Mouse (Mus musculus) liver, embryonic 18 days (tissue): ENCODE results near the gene Bzw2. TPM values are rescaled to one million over a fixed set of nuclear protein-coding genes. Genes with fewer than 3 reads are reported as not detected.

Source experiments
- polyA plus RNA-seq: library from polyadenylated mRNA; depleted of rRNA; stranded (reverse); fragments of >200 nt; gene quantifications from 2 replicates; pipeline ENCODE4 v1.2.3, GENCODE M21; 2012; rRNA removed

The Bzw2 gene
- polyA plus RNA-seq = 18.4 and 19.6 TPM in 2 replicates

DNA sequence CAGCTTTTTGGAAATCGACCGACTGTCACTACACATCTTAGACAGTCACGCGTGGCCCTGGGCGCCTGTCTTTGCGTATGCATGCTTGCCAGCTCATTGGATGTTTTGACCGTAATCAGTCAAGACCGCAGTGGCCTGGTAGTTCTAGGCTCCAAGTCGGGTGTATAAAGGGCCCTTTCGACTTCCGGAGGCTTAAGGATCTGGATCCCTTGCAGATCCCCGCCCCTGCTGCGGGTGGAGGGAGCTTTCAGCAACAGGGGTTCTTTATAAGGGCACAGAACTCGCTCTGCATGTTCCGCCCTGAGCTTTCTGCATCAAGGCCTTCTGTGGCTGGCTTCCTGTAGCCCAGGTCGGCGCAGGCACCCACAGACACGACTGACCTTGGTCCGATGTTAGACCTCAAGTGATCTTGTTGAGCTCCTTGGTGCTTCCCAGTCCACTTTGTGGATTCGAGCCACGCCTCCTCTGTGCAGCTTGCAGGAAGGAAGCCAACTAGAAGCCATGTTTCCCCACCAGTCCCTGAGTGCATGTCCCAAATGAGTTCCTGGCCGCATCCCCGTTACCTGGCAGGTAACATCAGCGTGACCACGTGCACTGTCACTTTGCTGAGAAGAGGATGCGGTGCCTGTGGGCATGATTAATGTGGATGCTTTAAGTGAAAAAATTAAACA, at the start of gene Bzw2:
TSS of gene Bzw2 (minus strand) at position 443 of the 671 bp plus-strand sequence.

DNA sequence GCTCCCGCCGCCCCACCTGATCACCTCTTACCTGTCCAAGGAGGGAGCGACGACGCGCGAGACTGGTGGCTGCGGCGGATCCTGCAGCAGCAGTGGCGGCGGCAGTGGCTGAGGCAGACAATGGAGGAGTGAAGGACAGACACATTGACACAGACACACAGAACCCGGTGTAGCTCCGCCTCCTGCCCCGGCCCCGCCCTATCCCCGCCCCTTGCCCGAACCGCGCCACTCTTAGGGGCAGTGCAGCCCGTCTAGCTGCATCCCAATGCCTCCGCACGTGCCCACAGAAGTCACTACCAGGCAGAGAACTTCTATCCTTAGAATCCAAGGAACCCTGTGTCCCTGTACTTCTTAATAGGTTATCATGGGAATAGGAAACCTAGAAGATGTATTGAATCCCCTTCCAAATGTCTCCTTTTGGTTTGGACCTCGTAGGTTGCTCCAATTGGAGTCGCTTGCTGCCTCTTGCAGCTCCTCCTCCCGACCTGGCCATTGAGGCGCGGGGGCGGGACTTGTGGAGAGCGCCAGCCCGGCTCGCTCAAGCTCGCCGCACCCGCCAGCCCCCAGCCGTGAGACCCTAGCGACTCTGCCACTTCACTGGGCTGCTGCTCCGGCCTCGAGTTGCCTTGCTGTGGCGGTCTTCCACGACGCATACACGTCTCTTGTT, 1.1 kb downstream of the Bzw2 start, which contains the start of gene Ankmy2:
TSS of gene Ankmy2 (plus strand) at position 478 of the 667 bp plus-strand sequence.

DNA sequence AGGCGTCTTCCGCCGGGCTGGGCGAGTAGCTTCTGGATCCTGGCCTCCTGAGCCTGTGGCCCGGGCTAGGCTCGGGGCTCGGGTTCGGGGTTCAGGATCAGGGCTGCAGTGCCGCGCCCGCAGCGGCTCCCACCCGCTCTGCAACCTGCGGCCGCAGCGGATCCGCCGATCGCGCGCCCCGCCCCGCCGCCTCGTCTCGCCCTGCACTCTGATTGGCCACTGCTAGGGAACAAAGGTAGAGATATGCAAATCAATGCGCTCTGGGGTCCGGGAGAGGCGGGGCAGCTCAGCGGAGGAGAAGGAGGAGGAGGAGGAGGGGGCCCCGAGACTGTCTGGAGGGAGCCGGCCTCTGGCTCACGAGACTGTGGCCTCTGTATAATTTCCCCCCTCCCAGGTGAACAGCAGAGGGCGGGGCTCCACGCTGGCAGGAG, 115.5 kb downstream of the Bzw2 start, which contains the start of gene Tspan13:
TSS of gene Tspan13 (minus strand) at position 153 of the 431 bp plus-strand sequence.

Other genes with a start within 250 kb of the Bzw2 start
- not detected in 2 replicates for gene Agr3, start 232.5 kb downstream of the Bzw2 start, polyA plus RNA-seq
- 0.05 and 0.17 TPM in 2 replicates for gene Agr2, start 165.2 kb downstream of the Bzw2 start, polyA plus RNA-seq
- 8.3 and 11.5 TPM in 2 replicates for gene Tspan13, start 115.6 kb downstream of the Bzw2 start, polyA plus RNA-seq
- 3.6 and 4.0 TPM in 2 replicates for gene Ankmy2, start 966 bp downstream of the Bzw2 start, polyA plus RNA-seq
- gene Lrrc72, start 95.3 kb upstream of the Bzw2 start, polyA plus RNA-seq = not detected in 2 replicates
- 0.05 TPM in 2 replicates for gene Sostdc1, start 156.1 kb upstream of the Bzw2 start, polyA plus RNA-seq
- gene Ispd, start 223.4 kb upstream of the Bzw2 start, polyA plus RNA-seq = 0.71 and 0.96 TPM in 2 replicates
- 0.28 and 0.37 TPM in 2 replicates for gene D630036H23Rik, start 224.1 kb upstream of the Bzw2 start, polyA plus RNA-seq